Mouse (Mus musculus): ENCODE data around the gene Trio.

DNA sequence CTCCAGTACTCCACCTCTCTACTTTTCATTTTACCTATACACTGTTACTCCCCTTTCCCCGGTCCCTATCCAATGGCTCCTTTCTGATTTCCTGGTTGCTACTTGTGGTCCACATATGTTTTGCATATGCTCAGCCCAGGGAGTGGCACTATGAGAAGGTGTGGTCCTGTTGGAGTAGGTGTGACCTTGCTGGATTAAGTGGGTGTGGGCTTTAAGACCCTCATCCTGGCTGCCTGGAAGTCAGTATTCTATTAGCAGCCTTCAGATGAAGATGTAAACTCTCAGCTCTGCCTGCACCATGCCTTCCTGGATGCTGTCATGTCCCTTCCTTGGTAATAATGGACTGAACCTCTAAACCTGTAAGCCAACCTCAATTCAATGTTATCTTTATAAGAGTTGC, 29.1 kb upstream of the Trio start:
- TF ChIP-seq GATA1 (IDR thresholded peaks at IDR 0.05; ENCODE audit: low read length): no peak
- TF ChIP-seq TAL1 (IDR thresholded peaks at IDR 0.05; ENCODE audit: low read length): no peak
